Mouse (Mus musculus): ENCODE results near the gene Il2ra. TPM values are rescaled to one million over a fixed set of nuclear protein-coding genes. Genes with fewer than 3 reads are reported as not detected.
A peak's percentile ranks its signal among the peaks of the same experiment; 100 is the strongest.
"Not testable (repeated sequence)": the region's sequence is repeated elsewhere in the genome, so short reads cannot be mapped to it uniquely, and the experiment has no call there.

Il2ra gene
- not detected in 2 replicates for polyA plus RNA-seq (2016; fragmentation: Nextera tagmentation; extraction: Ambion mirVana)

- no peaks in the 10 kb centered on the region for H3K9me3 ChIP-seq (replicated peaks)
- WGBS (ENCODE audit: insufficient replicate concordance), result 70% methylated on average over 3 of the region's 3 CpGs
- ATAC-seq, result no peak
Observed at GRCm38 (mm10) chr2:11642451-11642941, at the start of gene Il2ra. Il2ra (plus strand) TSS chr2:11642807.

GRCm38 (mm10) chr2:11596690-11597089, 45.9 kb upstream of the Il2ra start:
- Histone ChIP-seq H3K27ac (no peak overlapping the region), H3K9me3 (replicated peaks) (no peaks in the 10 kb centered on the region), H3K36me3 (peaks cover 87% of the 10 kb centered on the region), H3K4me1 (peaks cover 11% of the 10 kb centered on the region), H3K4me3 (no peak overlapping the region), H3K4me2 (no peak overlapping the region), H3K9ac (no peak overlapping the region), H3K27me3 (replicated peaks) (no peaks in the 10 kb centered on the region)
- whole genome bisulfite sequencing (ENCODE audit: insufficient replicate concordance), result 70% methylated on average over 2 of the region's 2 CpGs
- ATAC-seq, result no peak

More at GRCm38 (mm10) chr2:11642451-11642941, at the start of gene Il2ra:
- Histone ChIP-seq H3K4me2 (no peak within 1 kb of the TSS), H3K9ac (no peak within 1 kb of the TSS), H3K36me3 (no peaks in the 10 kb centered on the region), H3K27ac (no peak within 1 kb of the TSS), H3K27me3 (replicated peaks) (no peaks in the 10 kb centered on the region), H3K4me3 (no peak within 1 kb of the TSS), H3K4me1 (no peaks in the 10 kb centered on the region)

GRCm38 (mm10) chr2:11597906-11598305, 44.7 kb upstream of the Il2ra start:
- Histone ChIP-seq H3K36me3 (peaks cover 75% of the 10 kb centered on the region), H3K4me3 (no peak overlapping the region), H3K9ac (no peak overlapping the region), H3K27me3 (replicated peaks) (no peaks in the 10 kb centered on the region), H3K4me2 (no peak overlapping the region), H3K27ac (no peak overlapping the region), H3K9me3 (replicated peaks) (no peaks in the 10 kb centered on the region), H3K4me1 (peaks cover 18% of the 10 kb centered on the region)
- ATAC-seq, result no peak
- 89% methylated on average over 7 of the region's 7 CpGs for WGBS (ENCODE audit: insufficient replicate concordance)

GRCm38 (mm10) chr2:11601795-11602194, 40.8 kb upstream of the Il2ra start:
- 68% methylated on average over 6 of the region's 6 CpGs for WGBS (ENCODE audit: insufficient replicate concordance)
- Histone ChIP-seq H3K36me3 (peaks cover 42% of the 10 kb centered on the region), H3K9me3 (replicated peaks) (no peaks in the 10 kb centered on the region), H3K4me1 (peaks cover 20% of the 10 kb centered on the region), H3K4me2 (peak overlapping the region; percentile 80), H3K27me3 (replicated peaks) (no peaks in the 10 kb centered on the region), H3K4me3 (peak overlapping the region; percentile 94), H3K27ac (no peak overlapping the region), H3K9ac (peak overlapping the region; percentile 95)
- ATAC-seq, result no peak

GRCm38 (mm10) chr2:11602506-11603489, 39.8 kb upstream of the Il2ra start:
- Histone ChIP-seq H3K4me3 (peak overlapping the region; percentile 94), H3K9me3 (replicated peaks) (no peaks in the 10 kb centered on the region), H3K4me2 (peak overlapping the region; percentile 80), H3K36me3 (peaks cover 32% of the 10 kb centered on the region), H3K9ac (peak overlapping the region; percentile 95), H3K27me3 (replicated peaks) (no peaks in the 10 kb centered on the region), H3K27ac (peak overlapping the region; percentile 78), H3K4me1 (peaks cover 20% of the 10 kb centered on the region)
- peak; percentile 98 for ATAC-seq
- under 1% methylated on average over 78 of the region's 78 CpGs for WGBS (ENCODE audit: insufficient replicate concordance)

- H3K9ac ChIP-seq, result peak within 1 kb of the TSS; percentile 95
- H3K9me3 ChIP-seq (replicated peaks), result no peaks in the 10 kb centered on the region
- no peak for ATAC-seq
- H3K4me1 ChIP-seq, result peaks cover 20% of the 10 kb centered on the region
- H3K27me3 ChIP-seq (replicated peaks), result no peaks in the 10 kb centered on the region
- 66% methylated on average over 5 of the region's 5 CpGs for WGBS (ENCODE audit: insufficient replicate concordance)
- peaks cover 21% of the 10 kb centered on the region for H3K36me3 ChIP-seq
- peak within 1 kb of the TSS; percentile 94 for H3K4me3 ChIP-seq
- peak within 1 kb of the TSS; percentile 78 for H3K27ac ChIP-seq
- H3K4me2 ChIP-seq, result peak within 1 kb of the TSS; percentile 80
Observed at GRCm38 (mm10) chr2:11604053-11604452, 38.6 kb upstream of the Il2ra start, which contains the start of gene Rbm17. Rbm17 (minus strand) TSS chr2:11604153.

GRCm38 (mm10) chr2:11604911-11605310, 37.7 kb upstream of the Il2ra start:
- Histone ChIP-seq H3K27ac (no peak overlapping the region), H3K36me3 (peaks cover 15% of the 10 kb centered on the region), H3K27me3 (replicated peaks) (no peaks in the 10 kb centered on the region), H3K4me2 (no peak overlapping the region), H3K9me3 (replicated peaks) (no peaks in the 10 kb centered on the region), H3K9ac (no peak overlapping the region), H3K4me3 (no peak overlapping the region), H3K4me1 (peaks cover 20% of the 10 kb centered on the region)
- no peak for ATAC-seq

- H3K4me2 ChIP-seq; H3K9me3 ChIP-seq (replicated peaks); ATAC-seq; H3K27me3 ChIP-seq (replicated peaks); H3K36me3 ChIP-seq; H3K27ac ChIP-seq; H3K9ac ChIP-seq; H3K4me1 ChIP-seq; H3K4me3 ChIP-seq: not testable (repeated sequence)
- 55% methylated on average over 4 of the region's 4 CpGs for WGBS (ENCODE audit: insufficient replicate concordance)
Observed at GRCm38 (mm10) chr2:11606718-11607117, 35.9 kb upstream of the Il2ra start.

GRCm38 (mm10) chr2:11612939-11613338, 29.7 kb upstream of the Il2ra start:
- not testable (repeated sequence) for ATAC-seq; H3K9me3 ChIP-seq (replicated peaks); H3K4me1 ChIP-seq; H3K4me3 ChIP-seq; H3K27ac ChIP-seq; H3K27me3 ChIP-seq (replicated peaks); H3K4me2 ChIP-seq; H3K36me3 ChIP-seq; H3K9ac ChIP-seq
- WGBS (ENCODE audit: insufficient replicate concordance), result 81% methylated on average over 6 of the region's 6 CpGs

- Histone ChIP-seq H3K36me3 (no peaks in the 10 kb centered on the region), H3K4me2 (no peak overlapping the region), H3K27ac (no peak overlapping the region), H3K9ac (no peak overlapping the region), H3K4me1 (no peaks in the 10 kb centered on the region), H3K4me3 (no peak overlapping the region), H3K9me3 (replicated peaks) (no peaks in the 10 kb centered on the region), H3K27me3 (replicated peaks) (no peaks in the 10 kb centered on the region)
- ATAC-seq, result no peak
- 73% methylated on average over 9 of the region's 9 CpGs for WGBS (ENCODE audit: insufficient replicate concordance)
Observed at GRCm38 (mm10) chr2:11616846-11617245, 25.8 kb upstream of the Il2ra start.

GRCm38 (mm10) chr2:11619598-11619997, 23.0 kb upstream of the Il2ra start:
- no peak overlapping the region for H3K27ac ChIP-seq
- WGBS (ENCODE audit: insufficient replicate concordance), result 52% methylated on average over 2 of the region's 2 CpGs

GRCm38 (mm10) chr2:11623173-11623572, 19.4 kb upstream of the Il2ra start:
- 71% methylated on average over 8 of the region's 8 CpGs for WGBS (ENCODE audit: insufficient replicate concordance)
- no peaks in the 10 kb centered on the region for H3K36me3 ChIP-seq

More at GRCm38 (mm10) chr2:11619598-11619997, 23.0 kb upstream of the Il2ra start:
- Histone ChIP-seq H3K36me3 (no peaks in the 10 kb centered on the region), H3K4me3 (no peak overlapping the region), H3K4me1 (no peaks in the 10 kb centered on the region), H3K9me3 (replicated peaks) (no peaks in the 10 kb centered on the region), H3K9ac (no peak overlapping the region), H3K27me3 (replicated peaks) (no peaks in the 10 kb centered on the region), H3K4me2 (no peak overlapping the region)
- ATAC-seq, result no peak

More at GRCm38 (mm10) chr2:11623173-11623572, 19.4 kb upstream of the Il2ra start:
- Histone ChIP-seq H3K27me3 (replicated peaks) (no peaks in the 10 kb centered on the region), H3K4me2 (no peak overlapping the region), H3K9me3 (replicated peaks) (no peaks in the 10 kb centered on the region), H3K4me3 (no peak overlapping the region), H3K4me1 (no peaks in the 10 kb centered on the region), H3K9ac (no peak overlapping the region), H3K27ac (no peak overlapping the region)
- ATAC-seq, result no peak
